Mouse (Mus musculus) stomach, embryonic 14.5 days (tissue): ENCODE results near the gene Phlda2. TPM values are rescaled to one million over a fixed set of nuclear protein-coding genes. Genes with fewer than 3 reads are reported as not detected.

Experiments
- ATAC-seq: fragments of 200-750 bp; cut with Nextera tagmentation; 2 replicates; pipeline ENCODE4 v1.8.0; 2017; ENCODE audit warnings: low read depth, moderate TSS enrichment; ENCODE audit not compliant: insufficient number of reproducible peaks, insufficient read depth, low FRiP score
- H3K27ac ChIP-seq: fragments of 300-500 bp; sonication (generic); 2 replicates; pipeline ENCODE4 v1.5.1; 2014; ENCODE audit warnings: mild to moderate bottlenecking, low read length, moderate library complexity, mixed read lengths
- H3K27me3 ChIP-seq: fragments of 300-500 bp; sonication (generic); 2 replicates; pipeline ENCODE4 v1.6.1; 2014; ENCODE audit warnings: low read length, control low read depth, mixed read lengths; ENCODE audit not compliant: control insufficient read depth, insufficient read depth
- H3K36me3 ChIP-seq: fragments of 300-500 bp; sonication (generic); 2 replicates; pipeline ENCODE4 v1.6.1; 2014; ENCODE audit warnings: mild to moderate bottlenecking, control low read depth, low read length, moderate library complexity, mixed read lengths; ENCODE audit not compliant: control insufficient read depth, insufficient read depth
- H3K4me1 ChIP-seq: fragments of 300-500 bp; sonication (generic); 2 replicates; pipeline ENCODE4 v1.6.1; 2014; ENCODE audit warnings: low read length, control low read depth, mixed read lengths; ENCODE audit not compliant: control insufficient read depth, insufficient read depth
- H3K4me2 ChIP-seq: fragments of 300-500 bp; sonication (generic); replicated peaks from 2 replicates; pipeline ENCODE4 v1.6.1; 2014; ENCODE audit warnings: low read depth, low read length, control low read depth
- H3K4me3 ChIP-seq: fragments of 300-500 bp; sonication (generic); 2 replicates; pipeline ENCODE4 v1.5.1; 2014; ENCODE audit warnings: low read depth, low read length, control low read depth
- H3K9ac ChIP-seq: fragments of 300-500 bp; sonication (generic); replicated peaks from 2 replicates; pipeline ENCODE4 v1.6.1; 2014; ENCODE audit warnings: low read depth, mild to moderate bottlenecking, control low read depth, low read length, moderate library complexity, mixed read lengths
- H3K9me3 ChIP-seq: fragments of 300-500 bp; sonication (generic); 2 replicates; pipeline ENCODE4 v1.6.1; 2016; ENCODE audit warnings: low read depth, low read length, control low read depth; ENCODE audit not compliant: control insufficient read depth
- WGBS: fragments of 180-500 bp; shearing (Covaris S2); extraction: QIAGEN DNeasy Blood & Tissue Kit; methylation state at CpG from one replicate; pipeline ENCODE4 v1.1.7; 2014; 5-methylcytosine and 5-hydroxymethylcytosine counted together
- polyA plus RNA-seq: library from polyadenylated mRNA; unstranded; fragments of >200 nt; fragmentation: Nextera tagmentation; extraction: Ambion mirVana; gene quantifications from 2 replicates; pipeline ENCODE4 v1.2.1, GENCODE M21; 2014

The Phlda2 gene
- polyA plus RNA-seq, 1 experiment from 2014 or later = 4.6 TPM

DNA sequence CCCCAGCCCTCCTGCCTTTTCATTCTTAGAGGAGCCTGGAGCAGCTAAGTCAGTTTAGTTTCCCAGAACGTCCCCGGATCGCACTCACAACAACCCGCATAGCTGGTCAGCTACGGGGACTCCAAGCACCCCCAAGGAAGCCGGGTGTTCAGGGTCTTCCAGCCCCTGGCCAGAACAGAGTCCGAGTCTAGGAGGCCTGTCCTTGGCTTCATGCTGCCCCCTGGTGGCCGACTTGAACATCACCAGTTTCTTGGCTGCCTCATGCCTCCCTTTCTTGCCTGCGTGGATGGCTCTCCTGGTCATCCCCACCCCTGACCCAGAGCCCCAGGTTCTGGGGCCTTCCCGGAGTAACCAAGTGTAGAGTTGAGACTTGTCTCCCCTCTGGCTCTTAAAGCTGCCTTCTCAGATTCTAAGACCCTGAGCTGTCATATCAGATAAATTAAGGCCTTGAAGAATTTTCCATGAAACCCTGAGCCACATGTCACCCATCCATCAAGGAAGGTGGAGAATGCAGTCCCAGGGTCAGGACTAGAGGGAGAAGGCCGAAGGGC lies 39.0 kb downstream of the Phlda2 start:
- Histone ChIP-seq H3K36me3 (no peaks in the 10 kb centered on the region), H3K9ac (no peak overlapping the region), H3K27me3 (no peaks in the 10 kb centered on the region), H3K4me3 (no peak overlapping the region), H3K4me1 (peaks cover 12% of the 10 kb centered on the region), H3K27ac (peak overlapping the region; percentile 73), H3K9me3 (peaks cover 21% of the 10 kb centered on the region; the same call in 1 of the 2 replicates), H3K4me2 (no peak overlapping the region)
- WGBS = 37% methylated on average over 11 of the region's 11 CpGs
- ATAC-seq = no peak

DNA sequence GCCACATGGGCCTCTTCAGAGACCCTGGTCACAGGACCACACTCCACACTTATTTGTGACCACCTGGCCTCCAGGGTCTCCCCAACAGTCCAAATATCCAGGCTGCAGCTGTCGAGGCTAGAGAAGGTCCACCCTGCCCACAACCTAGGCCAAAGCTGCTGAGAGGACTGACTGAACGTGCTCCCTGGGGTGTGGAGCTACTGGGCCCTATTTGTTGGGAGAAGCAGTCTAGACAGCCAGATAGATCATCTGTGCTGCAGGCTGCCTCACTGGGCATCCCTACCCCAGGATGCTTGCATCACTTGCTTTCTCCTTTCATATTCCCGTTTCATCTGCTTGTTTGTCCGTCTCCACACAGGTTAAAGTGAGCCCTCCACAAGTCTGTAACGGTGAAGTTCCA lies 40.4 kb downstream of the Phlda2 start:
- 78% methylated on average over 5 of the region's 5 CpGs for WGBS
- no peak overlapping the region for H3K4me3 ChIP-seq
- peaks cover 21% of the 10 kb centered on the region; the same call in 1 of the 2 replicates for H3K9me3 ChIP-seq
- no peak for ATAC-seq
- peaks cover 9% of the 10 kb centered on the region for H3K4me1 ChIP-seq
- peaks cover 2% of the 10 kb centered on the region; the same call in 1 of the 2 replicates for H3K36me3 ChIP-seq
- no peak overlapping the region for H3K27ac ChIP-seq
- no peaks in the 10 kb centered on the region for H3K27me3 ChIP-seq
- no peak overlapping the region for H3K9ac ChIP-seq
- no peak overlapping the region for H3K4me2 ChIP-seq

DNA sequence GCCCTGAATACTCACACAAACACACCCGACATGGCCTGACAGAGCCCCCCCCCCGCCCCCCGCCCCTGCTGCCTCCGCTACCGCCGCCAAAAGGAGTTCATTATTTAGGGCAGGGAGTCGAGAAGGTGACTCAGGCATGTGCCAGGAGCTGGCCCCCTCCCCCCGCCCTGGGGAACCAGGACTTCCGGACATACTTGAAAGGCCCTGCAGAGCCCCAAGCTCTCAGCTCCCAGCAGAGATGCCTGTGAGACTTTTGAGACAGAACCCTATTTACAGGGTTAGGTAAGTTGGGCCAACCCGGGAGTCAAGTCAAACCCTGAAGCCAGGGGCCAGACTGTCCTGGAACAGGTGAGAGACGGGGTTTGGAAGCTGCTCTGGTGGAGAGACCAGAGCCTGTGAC lies 41.0 kb downstream of the Phlda2 start:
- Histone ChIP-seq H3K36me3 (peaks cover 2% of the 10 kb centered on the region; the same call in 1 of the 2 replicates), H3K9me3 (peaks cover 21% of the 10 kb centered on the region; the same call in 1 of the 2 replicates), H3K4me2 (0 out of 2 replicates have a peak overlapping the region, but pooled peaks have one; percentile 28), H3K4me1 (peaks cover 9% of the 10 kb centered on the region), H3K27me3 (no peaks in the 10 kb centered on the region), H3K4me3 (no peak overlapping the region), H3K9ac (no peak overlapping the region), H3K27ac (peak overlapping the region; percentile 2; the same call in 1 of the 2 replicates)
- ATAC-seq = no peak
- WGBS = 36% methylated on average over 11 of the region's 11 CpGs

DNA sequence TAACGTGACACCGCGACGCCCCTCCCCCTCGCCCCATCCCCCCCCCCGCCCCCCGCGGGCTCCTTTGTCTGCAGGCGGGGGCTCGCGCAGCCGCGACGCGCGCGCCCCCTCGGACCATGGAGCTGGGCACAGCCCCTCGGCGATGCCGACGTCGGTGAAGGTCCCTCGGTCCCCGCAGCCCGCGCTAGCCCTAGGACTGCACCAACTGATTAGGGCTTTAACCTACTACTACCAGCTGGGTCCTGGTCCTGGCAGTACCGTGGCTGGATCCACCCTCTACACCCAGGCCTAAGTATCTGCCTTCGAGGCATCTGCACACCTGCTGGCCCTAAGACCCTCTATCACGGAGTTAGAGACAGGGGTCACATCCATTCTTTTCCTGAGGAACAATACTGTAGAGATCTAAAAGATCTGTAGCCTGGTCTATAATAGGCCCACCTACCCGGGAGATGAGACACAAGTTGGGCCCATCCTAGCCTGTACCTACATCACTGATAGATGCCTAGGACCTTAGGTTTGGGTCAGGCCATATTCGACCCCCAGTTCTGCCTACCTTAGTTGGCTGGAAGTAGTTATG lies 41.6 kb downstream of the Phlda2 start:
- 36% methylated on average over 27 of the region's 32 CpGs for WGBS
- H3K27ac ChIP-seq = peak overlapping the region; percentile 2; the same call in 1 of the 2 replicates

DNA sequence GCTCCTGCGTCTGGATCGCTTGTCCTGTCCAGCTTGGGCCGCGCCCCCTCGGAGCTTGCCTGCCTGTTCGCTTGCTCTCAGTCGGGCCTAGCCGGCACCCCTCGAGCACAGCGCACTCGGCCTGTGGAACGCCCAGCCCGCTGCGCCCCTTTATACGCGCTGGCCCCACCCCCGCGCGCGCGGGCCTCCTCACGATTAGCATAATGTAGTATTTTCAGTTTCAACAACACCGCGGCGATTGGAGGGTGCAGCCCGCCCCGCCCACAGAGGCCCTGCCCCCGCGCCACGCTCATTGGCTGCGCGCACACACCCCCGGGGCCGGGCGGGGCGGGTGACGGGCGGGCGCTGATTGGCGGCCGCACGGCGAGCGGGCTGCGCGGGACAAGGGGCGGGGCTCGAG lies 42.1 kb downstream of the Phlda2 start, which contains the start of gene Cdkn1c:
Gene Cdkn1c (minus strand): TSS at position 177 of the 400 bp plus-strand sequence.
- H3K4me2 ChIP-seq = peak within 1 kb of the TSS; percentile 44
- peak within 1 kb of the TSS; percentile 59 for H3K4me3 ChIP-seq
- H3K9ac ChIP-seq = peak within 1 kb of the TSS; percentile 72
- H3K9me3 ChIP-seq = peaks cover 21% of the 10 kb centered on the region; the same call in 1 of the 2 replicates
- peaks cover 9% of the 10 kb centered on the region for H3K4me1 ChIP-seq
- H3K27ac ChIP-seq = peak within 1 kb of the TSS; percentile 87
- H3K36me3 ChIP-seq = peaks cover 2% of the 10 kb centered on the region; the same call in 1 of the 2 replicates
- 27% methylated on average over 36 of the region's 48 CpGs for WGBS
- ATAC-seq = peak; percentile 84
- H3K27me3 ChIP-seq = no peaks in the 10 kb centered on the region

More for the DNA sequence above, 41.6 kb downstream of the Phlda2 start:
- peaks cover 9% of the 10 kb centered on the region for H3K4me1 ChIP-seq
- peak; percentile 40 for ATAC-seq
- H3K9ac ChIP-seq = no peak overlapping the region
- H3K4me3 ChIP-seq = no peak overlapping the region; the same call in 1 of the 2 replicates
- H3K9me3 ChIP-seq = peaks cover 21% of the 10 kb centered on the region; the same call in 1 of the 2 replicates
- H3K4me2 ChIP-seq = peak overlapping the region; percentile 28
- no peaks in the 10 kb centered on the region for H3K27me3 ChIP-seq
- H3K36me3 ChIP-seq = peaks cover 2% of the 10 kb centered on the region; the same call in 1 of the 2 replicates

DNA sequence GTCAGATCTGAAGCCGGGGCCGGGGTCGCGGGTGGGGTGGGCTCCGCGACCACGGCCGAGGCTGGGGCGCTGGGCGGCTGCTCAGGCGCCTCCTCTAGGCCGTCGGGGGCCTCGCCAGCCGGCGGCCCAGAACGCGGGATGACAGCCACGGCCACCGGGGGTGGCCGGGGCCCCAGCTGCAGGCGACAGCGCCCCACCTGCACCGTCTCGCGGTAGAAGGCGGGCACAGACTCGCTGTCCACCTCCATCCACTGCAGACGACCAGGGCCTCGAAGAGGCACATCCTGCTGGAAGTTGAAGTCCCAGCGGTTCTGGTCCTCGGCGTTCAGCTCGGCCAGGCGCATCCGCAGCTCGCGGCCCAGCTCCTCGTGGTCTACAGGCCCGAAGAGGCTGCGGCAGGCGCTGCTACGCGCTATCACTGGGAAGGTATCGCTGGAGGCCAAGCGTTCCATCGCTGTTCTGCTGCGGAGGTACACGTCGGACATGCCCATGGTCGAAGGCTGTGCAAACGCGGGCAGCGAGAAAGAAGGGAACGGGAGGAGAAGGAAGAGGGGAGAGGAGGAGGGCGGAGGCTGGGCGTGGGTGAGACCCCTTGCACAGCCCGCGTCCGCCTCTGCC lies 42.6 kb downstream of the Phlda2 start:
- peak overlapping the region; percentile 59 for H3K4me3 ChIP-seq
- H3K27me3 ChIP-seq = no peaks in the 10 kb centered on the region
- peak overlapping the region; percentile 72 for H3K9ac ChIP-seq
- H3K4me2 ChIP-seq = peak overlapping the region; percentile 44
- H3K27ac ChIP-seq = peak overlapping the region; percentile 87
- peaks cover 2% of the 10 kb centered on the region; the same call in 1 of the 2 replicates for H3K36me3 ChIP-seq
- H3K9me3 ChIP-seq = peaks cover 21% of the 10 kb centered on the region; the same call in 1 of the 2 replicates
- no peak for ATAC-seq
- 27% methylated on average over 51 of the region's 60 CpGs for WGBS
- peaks cover 9% of the 10 kb centered on the region for H3K4me1 ChIP-seq

DNA sequence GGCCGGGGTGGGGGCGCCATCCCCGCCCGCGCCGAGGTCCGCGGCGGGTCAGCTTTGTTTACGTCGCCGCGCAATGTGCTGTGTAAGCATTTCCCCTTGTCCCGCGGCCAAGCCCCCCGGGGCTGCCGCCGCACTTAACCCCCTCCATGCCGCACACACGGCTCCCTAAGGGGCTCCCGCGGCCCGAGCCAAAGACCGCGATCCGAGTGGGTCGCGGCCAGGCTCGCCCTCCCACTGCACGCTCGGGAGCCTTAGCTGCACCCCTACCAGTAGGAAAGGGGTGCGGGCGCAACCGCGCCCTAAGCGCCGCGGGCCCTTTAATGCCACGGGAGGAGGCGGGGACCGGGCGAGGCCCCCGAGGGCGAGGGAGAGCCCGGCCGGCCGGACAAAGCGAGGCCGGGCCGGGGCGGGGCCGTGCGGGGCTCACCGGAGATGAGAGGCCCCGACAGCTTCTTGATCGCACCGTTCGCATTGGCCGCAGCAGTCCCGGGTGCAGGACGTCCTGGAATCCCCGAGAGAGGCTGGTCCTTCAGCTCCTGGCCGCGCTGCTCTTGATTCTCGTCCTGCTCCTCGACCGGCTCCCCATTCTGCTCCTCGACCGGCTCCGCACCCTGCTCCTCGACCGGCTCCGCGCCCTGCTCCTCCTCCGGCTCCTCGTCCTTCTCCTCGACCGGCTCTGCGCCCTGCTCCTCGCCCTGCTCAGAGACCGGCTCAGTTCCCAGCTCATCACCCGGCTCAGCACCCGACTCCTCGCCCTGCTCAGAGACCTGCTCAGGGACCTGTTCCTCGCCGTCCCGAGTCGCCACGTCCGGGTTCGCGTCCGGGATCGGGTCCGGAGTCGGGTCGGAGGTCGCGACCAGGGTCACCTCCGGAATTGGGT lies 43.4 kb downstream of the Phlda2 start:
- 31% methylated on average over 99 of the region's 100 CpGs for WGBS
- ATAC-seq = no peak
- Histone ChIP-seq H3K4me3 (peak overlapping the region; percentile 59), H3K27me3 (no peaks in the 10 kb centered on the region), H3K9ac (peak overlapping the region; percentile 72), H3K4me1 (peaks cover 9% of the 10 kb centered on the region), H3K4me2 (peak overlapping the region; percentile 44), H3K36me3 (peaks cover 2% of the 10 kb centered on the region; the same call in 1 of the 2 replicates), H3K27ac (peak overlapping the region; percentile 87), H3K9me3 (peaks cover 21% of the 10 kb centered on the region; the same call in 1 of the 2 replicates)
